Mouse (Mus musculus): Measurements from ENCODE around the gene Sdad1. TPM values are rescaled to one million over a fixed set of nuclear protein-coding genes. Genes with fewer than 3 reads are reported as not detected.

The Sdad1 gene
- polyA plus RNA-seq, 1 experiment from 2014 or later, result 52.9 TPM

- 93% methylated on average over 12 of the region's 12 CpGs for WGBS
- Histone ChIP-seq H3K4me3 (no peak overlapping the region), H3K27ac (replicated peaks) (no peak overlapping the region), H3K36me3 (no peaks in the 10 kb centered on the region), H3K9me3 (replicated peaks) (no peaks in the 10 kb centered on the region), H3K27me3 (ENCODE audit: low read depth, poor library complexity, severe bottlenecking) (no peaks in the 10 kb centered on the region), H3K4me1 (no peaks in the 10 kb centered on the region)
- no peak for DNase-seq (ENCODE audit: low spot score)
Observed at GRCm38 (mm10) chr5:92331122-92331521, 20.8 kb upstream of the Sdad1 start.

DNA sequence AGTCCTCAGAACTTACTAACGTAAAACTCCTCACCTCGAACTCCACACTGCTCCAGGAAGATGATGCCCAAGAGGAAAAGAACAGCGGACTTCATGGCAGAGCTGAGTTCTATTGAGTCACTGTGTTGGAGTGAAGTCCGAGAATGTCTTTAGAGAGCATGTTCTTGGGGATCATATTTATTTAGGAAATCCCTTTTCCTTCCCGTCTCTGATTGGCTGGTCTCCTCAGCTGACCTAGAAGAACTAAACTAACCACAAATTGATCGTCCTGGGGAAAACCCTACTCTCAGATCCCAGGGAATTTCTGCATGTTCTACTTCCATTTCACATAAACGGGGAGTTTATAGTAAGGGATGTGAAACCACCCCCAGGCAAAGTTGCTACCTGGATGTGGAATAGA, 17.6 kb upstream of the Sdad1 start, which contains the start of gene Cxcl9:
Gene Cxcl9 (minus strand): TSS at position 151 of the 400 bp plus-strand sequence.
- DNase-seq (ENCODE audit: low spot score), result no peak
- WGBS, result 85% methylated on average over 7 of the region's 7 CpGs
- H3K27me3 ChIP-seq (ENCODE audit: low read depth, poor library complexity, severe bottlenecking), result no peaks in the 10 kb centered on the region
- no peaks in the 10 kb centered on the region for H3K4me1 ChIP-seq
- no peaks in the 10 kb centered on the region for H3K9me3 ChIP-seq (replicated peaks)
- no peak within 1 kb of the TSS for H3K4me3 ChIP-seq
- no peaks in the 10 kb centered on the region for H3K36me3 ChIP-seq
- H3K27ac ChIP-seq (replicated peaks), result no peak within 1 kb of the TSS

GRCm38 (mm10) chr5:92327367-92327766, 17.1 kb upstream of the Sdad1 start:
- 88% methylated on average over 6 of the region's 6 CpGs for WGBS

GRCm38 (mm10) chr5:92323264-92323663, 13.0 kb upstream of the Sdad1 start:
- Histone ChIP-seq H3K36me3 (no peaks in the 10 kb centered on the region), H3K27ac (replicated peaks) (no peak overlapping the region), H3K4me1 (no peaks in the 10 kb centered on the region), H3K4me3 (no peak overlapping the region), H3K9me3 (replicated peaks) (no peaks in the 10 kb centered on the region), H3K27me3 (ENCODE audit: low read depth, poor library complexity, severe bottlenecking) (no peaks in the 10 kb centered on the region)
- 89% methylated on average over 5 of the region's 5 CpGs for WGBS
- no peak for DNase-seq (ENCODE audit: low spot score)

More at GRCm38 (mm10) chr5:92327367-92327766, 17.1 kb upstream of the Sdad1 start:
- Histone ChIP-seq H3K4me1 (no peaks in the 10 kb centered on the region), H3K36me3 (no peaks in the 10 kb centered on the region), H3K27ac (replicated peaks) (no peak overlapping the region), H3K9me3 (replicated peaks) (no peaks in the 10 kb centered on the region), H3K27me3 (ENCODE audit: low read depth, poor library complexity, severe bottlenecking) (no peaks in the 10 kb centered on the region), H3K4me3 (no peak overlapping the region)
- no peak for DNase-seq (ENCODE audit: low spot score)

GRCm38 (mm10) chr5:92322612-92323011, 12.3 kb upstream of the Sdad1 start:
- 82% methylated on average over 4 of the region's 4 CpGs for WGBS

DNA sequence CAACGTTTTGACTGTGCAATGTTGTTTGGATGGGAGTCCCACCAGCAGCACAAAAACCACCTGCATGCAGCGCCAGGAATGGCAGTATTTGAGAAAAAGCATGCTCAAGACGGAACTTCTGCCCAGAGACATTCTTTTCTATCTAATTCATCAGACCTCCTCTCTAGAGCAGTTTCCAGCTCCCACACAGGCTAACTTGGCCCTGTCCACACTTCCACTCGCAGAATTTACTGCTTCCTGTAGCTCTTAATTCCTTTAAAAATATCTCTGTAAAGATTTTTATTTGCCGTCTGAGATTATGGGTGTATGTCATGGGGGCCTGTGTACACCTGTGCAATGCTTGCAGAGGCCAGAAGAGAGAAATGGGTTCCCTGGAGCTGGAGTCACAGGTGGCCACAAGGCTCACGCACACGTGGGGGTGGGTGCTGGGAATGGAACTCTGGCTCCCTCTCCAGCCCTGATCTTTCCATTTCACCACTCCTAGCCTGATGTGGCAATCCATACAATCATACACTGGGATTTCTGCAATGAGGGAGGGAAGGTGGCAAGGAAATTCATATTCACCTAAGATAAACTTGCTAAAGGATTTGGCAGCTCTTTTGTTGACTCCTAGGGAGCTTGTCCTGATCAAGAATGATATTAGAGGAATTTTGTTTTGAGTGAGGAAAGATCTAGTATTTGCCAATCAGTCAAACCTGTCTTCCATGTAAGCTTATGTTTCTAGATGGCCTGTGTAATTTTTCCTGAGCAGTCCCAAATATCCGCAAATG, 11.5 kb upstream of the Sdad1 start:
- Histone ChIP-seq H3K27me3 (ENCODE audit: low read depth, poor library complexity, severe bottlenecking) (no peaks in the 10 kb centered on the region), H3K36me3 (no peaks in the 10 kb centered on the region), H3K4me3 (no peak overlapping the region), H3K27ac (replicated peaks) (no peak overlapping the region), H3K4me1 (no peaks in the 10 kb centered on the region), H3K9me3 (replicated peaks) (no peaks in the 10 kb centered on the region)
- 77% methylated on average over 8 of the region's 8 CpGs for WGBS
- DNase-seq (ENCODE audit: low spot score), result no peak

More at GRCm38 (mm10) chr5:92322612-92323011, 12.3 kb upstream of the Sdad1 start:
- H3K36me3 ChIP-seq, result no peaks in the 10 kb centered on the region
- H3K27me3 ChIP-seq (ENCODE audit: low read depth, poor library complexity, severe bottlenecking), result no peaks in the 10 kb centered on the region
- no peak for DNase-seq (ENCODE audit: low spot score)
- H3K27ac ChIP-seq (replicated peaks), result no peak overlapping the region
- H3K4me1 ChIP-seq, result no peaks in the 10 kb centered on the region
- H3K4me3 ChIP-seq, result no peak overlapping the region
- no peaks in the 10 kb centered on the region for H3K9me3 ChIP-seq (replicated peaks)

GRCm38 (mm10) chr5:92318596-92318995, 8.3 kb upstream of the Sdad1 start:
- 95% methylated on average over 14 of the region's 14 CpGs for WGBS
- H3K27ac ChIP-seq (replicated peaks), result no peak overlapping the region
- H3K36me3 ChIP-seq, result no peaks in the 10 kb centered on the region
- H3K9me3 ChIP-seq (replicated peaks), result no peaks in the 10 kb centered on the region
- no peaks in the 10 kb centered on the region for H3K27me3 ChIP-seq (ENCODE audit: low read depth, poor library complexity, severe bottlenecking)
- no peak for DNase-seq (ENCODE audit: low spot score)
- H3K4me3 ChIP-seq, result no peak overlapping the region
- H3K4me1 ChIP-seq, result no peaks in the 10 kb centered on the region

- H3K4me1 ChIP-seq, result no peaks in the 10 kb centered on the region
- H3K36me3 ChIP-seq, result no peaks in the 10 kb centered on the region
- no peak for DNase-seq (ENCODE audit: low spot score)
- H3K9me3 ChIP-seq (replicated peaks), result no peaks in the 10 kb centered on the region
- H3K27ac ChIP-seq (replicated peaks), result no peak overlapping the region
- 89% methylated on average over 7 of the region's 7 CpGs for WGBS
- no peak overlapping the region for H3K4me3 ChIP-seq
- no peaks in the 10 kb centered on the region for H3K27me3 ChIP-seq (ENCODE audit: low read depth, poor library complexity, severe bottlenecking)
Observed at GRCm38 (mm10) chr5:92318119-92318518, 7.8 kb upstream of the Sdad1 start.

DNA sequence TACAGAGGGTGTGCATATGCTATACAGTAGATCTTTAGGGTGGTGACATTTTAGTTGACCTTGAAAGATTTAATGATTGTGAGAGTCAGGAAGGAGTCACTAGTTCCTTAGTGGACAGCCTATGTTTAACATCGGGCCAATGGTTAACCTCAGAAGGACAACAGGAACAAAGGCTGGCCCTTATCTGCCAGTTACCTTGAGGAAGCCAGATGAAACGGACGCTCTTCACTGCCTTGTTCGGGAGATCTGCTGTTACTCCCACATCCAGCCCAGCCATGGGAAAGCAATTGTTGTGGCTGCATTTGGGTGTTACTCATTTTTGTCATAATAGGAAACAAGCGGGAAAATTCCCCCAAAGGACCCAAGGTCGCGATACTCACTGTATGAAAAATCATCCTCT, 3.5 kb upstream of the Sdad1 start:
- Histone ChIP-seq H3K27me3 (ENCODE audit: low read depth, poor library complexity, severe bottlenecking) (no peaks in the 10 kb centered on the region), H3K27ac (replicated peaks) (no peak overlapping the region)
- 80% methylated on average over 7 of the region's 7 CpGs for WGBS

GRCm38 (mm10) chr5:92312046-92312715, 1.9 kb upstream of the Sdad1 start:
- Histone ChIP-seq H3K4me1 (peaks cover 16% of the 10 kb centered on the region), H3K27me3 (ENCODE audit: low read depth, poor library complexity, severe bottlenecking) (no peaks in the 10 kb centered on the region), H3K4me3 (no peak overlapping the region), H3K27ac (replicated peaks) (no peak overlapping the region), H3K36me3 (peaks cover 2% of the 10 kb centered on the region; the same call in 1 of the 2 replicates), H3K9me3 (replicated peaks) (no peaks in the 10 kb centered on the region)
- peak; percentile 70 for DNase-seq (ENCODE audit: low spot score)
- 15% methylated on average over 13 of the region's 13 CpGs for WGBS

More for the DNA sequence above, 3.5 kb upstream of the Sdad1 start:
- Histone ChIP-seq H3K9me3 (replicated peaks) (no peaks in the 10 kb centered on the region), H3K4me1 (peaks cover 10% of the 10 kb centered on the region), H3K36me3 (no peaks in the 10 kb centered on the region), H3K4me3 (no peak overlapping the region)
- no peak for DNase-seq (ENCODE audit: low spot score)

- Histone ChIP-seq H3K4me1 (peaks cover 11% of the 10 kb centered on the region), H3K27ac (replicated peaks) (no peak overlapping the region), H3K27me3 (ENCODE audit: low read depth, poor library complexity, severe bottlenecking) (no peaks in the 10 kb centered on the region), H3K36me3 (peaks cover 81% of the 10 kb centered on the region), H3K4me3 (no peak overlapping the region), H3K9me3 (replicated peaks) (no peaks in the 10 kb centered on the region)
- 87% methylated on average over 3 of the region's 3 CpGs for WGBS
- no peak for DNase-seq (ENCODE audit: low spot score)
Observed at GRCm38 (mm10) chr5:92304291-92304690, 6.0 kb downstream of the Sdad1 start.

GRCm38 (mm10) chr5:92302149-92302840, 8.0 kb downstream of the Sdad1 start:
- WGBS, result 94% methylated on average over 13 of the region's 13 CpGs
- no peak for DNase-seq (ENCODE audit: low spot score)
- no peak overlapping the region for H3K4me3 ChIP-seq
- H3K27ac ChIP-seq (replicated peaks), result no peak overlapping the region
- no peaks in the 10 kb centered on the region for H3K4me1 ChIP-seq
- H3K36me3 ChIP-seq, result peaks cover 98% of the 10 kb centered on the region
- H3K27me3 ChIP-seq (ENCODE audit: low read depth, poor library complexity, severe bottlenecking), result no peaks in the 10 kb centered on the region
- H3K9me3 ChIP-seq (replicated peaks), result no peaks in the 10 kb centered on the region

DNA sequence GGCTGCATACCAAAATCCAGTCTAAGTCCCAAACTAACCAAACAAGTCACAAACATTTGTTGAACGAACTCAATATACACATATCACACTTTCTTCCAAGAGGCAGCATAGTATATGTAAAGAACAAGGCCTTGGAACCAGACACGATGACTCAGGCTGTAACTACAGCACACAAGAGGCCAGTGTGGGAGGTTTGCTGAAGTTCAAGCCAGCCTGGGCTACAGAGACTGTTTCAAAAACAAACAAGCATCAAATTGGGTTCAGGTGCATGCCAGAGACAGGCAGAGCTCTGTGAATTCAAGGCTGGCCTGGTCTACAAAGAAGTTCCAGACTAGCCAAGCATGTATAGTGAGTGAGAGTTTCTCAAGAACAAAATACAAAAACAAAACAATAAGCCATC, 15.8 kb downstream of the Sdad1 start:
- Histone ChIP-seq H3K4me3 (no peak overlapping the region), H3K9me3 (replicated peaks) (no peaks in the 10 kb centered on the region), H3K27me3 (ENCODE audit: low read depth, poor library complexity, severe bottlenecking) (no peaks in the 10 kb centered on the region), H3K27ac (replicated peaks) (no peak overlapping the region), H3K36me3 (peaks cover 98% of the 10 kb centered on the region), H3K4me1 (no peaks in the 10 kb centered on the region)
- 95% methylated on average over 2 of the region's 2 CpGs for WGBS
- no peak for DNase-seq (ENCODE audit: low spot score)

Measured in midbrain, embryonic 10.5 days (tissue).